Mouse (Mus musculus) C2C12 (cell line): ENCODE results near the gene Efna2. TPM values are rescaled to one million over a fixed set of nuclear protein-coding genes. Genes with fewer than 3 reads are reported as not detected.
A peak's percentile ranks its signal among the peaks of the same experiment; 100 is the strongest.

Experiments
- H3K27me3 ChIP-seq: one replicate; pipeline ENCODE4 v1.6.1; 2011; ENCODE audit not compliant: control insufficient read depth, insufficient read depth, insufficient read length
- H3K36me3 ChIP-seq: one replicate; pipeline ENCODE4 v1.6.1; 2011; ENCODE audit not compliant: control insufficient read depth, insufficient read depth
- H3K4me3 ChIP-seq: one replicate; pipeline ENCODE4 v1.5.1; 2011; ENCODE audit warnings: mild to moderate bottlenecking, control low read depth; ENCODE audit not compliant: poor library complexity, insufficient read depth, severe bottlenecking
- H3K79me2 ChIP-seq: one replicate; pipeline ENCODE4 v1.6.1; 2011; ENCODE audit not compliant: control insufficient read depth, insufficient read depth
- H3K79me3 ChIP-seq: one replicate; pipeline ENCODE4 v1.6.1; 2011; ENCODE audit warnings: low read depth, control low read depth
- H3ac ChIP-seq: one replicate; pipeline ENCODE3; 2011; ENCODE audit warnings: low read depth; ENCODE audit not compliant: control insufficient read depth, insufficient read length
- CEBPB ChIP-seq: IDR thresholded peaks from one replicate; pipeline ENCODE4 v1.6.1; 2011; ENCODE audit warnings: low read depth, mild to moderate bottlenecking, control low read depth, moderate library complexity
- CTCF ChIP-seq: IDR thresholded peaks from one replicate; pipeline ENCODE4 v1.5.1; 2011; ENCODE audit not compliant: control insufficient read depth, insufficient read depth, insufficient read length
- FOSL1 ChIP-seq: IDR thresholded peaks from one replicate; pipeline ENCODE4 v1.8.0; 2011; ENCODE audit warnings: mild to moderate bottlenecking, low read length; ENCODE audit not compliant: poor library complexity, insufficient read depth, severe bottlenecking
- MAX ChIP-seq: IDR thresholded peaks from one replicate; pipeline ENCODE4 v1.6.1; 2011; ENCODE audit warnings: mild to moderate bottlenecking, control low read depth
- MYOD1 ChIP-seq: IDR thresholded peaks from one replicate; pipeline ENCODE4 v1.6.1; 2011; ENCODE audit warnings: low read depth; ENCODE audit not compliant: control insufficient read depth, insufficient read length
- MYOG ChIP-seq: IDR thresholded peaks from one replicate; pipeline ENCODE4 v1.6.1; 2011; ENCODE audit not compliant: control insufficient read depth, insufficient read length; ENCODE audit errors: extremely low read depth
- USF1 ChIP-seq: IDR thresholded peaks from one replicate; pipeline ENCODE4 v1.6.1; 2011; ENCODE audit warnings: low read depth, mild to moderate bottlenecking, control low read depth, moderate library complexity
- polyA plus RNA-seq: library from polyadenylated mRNA; unstranded; fragments of >200 nt; fragmentation: generic; extraction: Trizol; gene quantifications from one replicate; pipeline ENCODE4 v1.2.1, GENCODE M21; 2012; ENCODE audit warnings: missing spikeins

Gene Efna2
- polyA plus RNA-seq, 1 experiment, result 3.2 TPM

DNA sequence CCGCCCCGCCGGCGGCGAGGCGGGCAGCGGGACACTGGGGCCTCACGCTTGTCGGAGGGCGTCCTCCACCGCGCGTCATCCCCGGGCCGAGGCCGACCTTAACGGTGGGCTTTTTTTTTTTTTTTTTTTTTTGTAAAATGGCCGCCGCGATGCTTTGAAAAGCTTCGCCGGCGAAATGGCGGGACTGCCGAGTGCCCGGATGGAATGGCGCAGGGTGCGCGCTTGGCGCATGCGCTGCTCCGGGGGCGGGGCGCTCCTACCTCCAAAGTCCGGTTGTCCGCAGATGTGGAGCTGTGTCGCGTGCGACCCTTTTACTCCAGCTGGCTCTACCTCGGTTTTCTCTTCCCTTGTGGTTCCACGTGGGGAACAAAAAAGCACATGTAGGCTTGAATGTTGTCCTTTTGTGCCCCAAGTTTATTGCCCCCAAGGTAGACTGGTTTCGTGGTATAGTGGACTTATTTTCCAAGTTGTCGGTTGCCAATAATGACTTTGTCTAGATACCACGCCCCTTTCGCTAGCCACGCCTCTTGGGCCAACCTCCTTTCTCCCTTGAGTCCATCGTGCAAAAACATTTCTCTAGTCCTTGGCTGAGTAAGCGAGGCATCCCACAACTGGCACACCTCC lies 11.1 kb upstream of the Efna2 start:
- Histone ChIP-seq H3K4me3 (peak overlapping the region; percentile 72), H3K79me2 (peaks cover 25% of the 10 kb centered on the region)
- TF ChIP-seq CEBPB (no peak), CTCF (no peak), MAX (peak; percentile 80), MYOG (no peak)

GRCm38 (mm10) chr10:80169070-80169469 lies 10.2 kb upstream of the Efna2 start:
- Histone ChIP-seq H3K79me2 (peaks cover 25% of the 10 kb centered on the region), H3K27me3 (no peaks in the 10 kb centered on the region), H3K4me3 (no peak overlapping the region), H3ac (no peak overlapping the region), H3K79me3 (peaks cover 13% of the 10 kb centered on the region), H3K36me3 (peaks cover 31% of the 10 kb centered on the region)
- TF ChIP-seq FOSL1, result no peak
- no peak for TF ChIP-seq USF1

More for the DNA sequence above, 11.1 kb upstream of the Efna2 start:
- Histone ChIP-seq H3K79me3 (peaks cover 13% of the 10 kb centered on the region), H3K36me3 (peaks cover 31% of the 10 kb centered on the region), H3ac (peak overlapping the region; percentile 50), H3K27me3 (no peaks in the 10 kb centered on the region)

GRCm38 (mm10) chr10:80169651-80170050 lies 9.6 kb upstream of the Efna2 start:
- TF ChIP-seq CTCF, result no peak
- no peak for TF ChIP-seq MYOG
- Histone ChIP-seq H3ac (no peak overlapping the region), H3K79me3 (peaks cover 13% of the 10 kb centered on the region), H3K36me3 (peaks cover 31% of the 10 kb centered on the region), H3K4me3 (no peak overlapping the region), H3K79me2 (peaks cover 25% of the 10 kb centered on the region), H3K27me3 (no peaks in the 10 kb centered on the region)

DNA sequence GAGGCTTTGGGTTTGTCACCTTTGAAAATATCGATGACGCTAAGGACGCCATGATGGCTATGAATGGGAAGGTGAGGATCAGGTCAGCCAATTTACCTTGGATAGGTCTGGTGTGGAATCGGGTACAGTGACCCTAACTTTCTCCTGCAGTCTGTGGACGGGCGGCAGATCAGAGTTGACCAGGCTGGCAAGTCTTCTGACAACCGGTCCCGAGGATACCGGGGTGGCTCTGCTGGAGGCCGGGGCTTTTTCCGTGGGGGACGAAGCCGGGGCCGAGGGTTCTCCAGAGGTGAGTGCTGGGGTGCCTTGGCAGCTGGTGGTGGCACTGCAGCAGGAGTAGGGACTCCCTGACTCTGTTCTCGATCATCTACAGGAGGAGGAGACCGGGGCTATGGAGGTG lies 9.2 kb upstream of the Efna2 start:
- Histone ChIP-seq H3K79me2 (peaks cover 25% of the 10 kb centered on the region), H3K27me3 (no peaks in the 10 kb centered on the region), H3K36me3 (peaks cover 31% of the 10 kb centered on the region), H3K4me3 (no peak overlapping the region), H3ac (no peak overlapping the region), H3K79me3 (peaks cover 13% of the 10 kb centered on the region)
- TF ChIP-seq MYOG, result no peak
- no peak for TF ChIP-seq CTCF
- no peak for TF ChIP-seq MYOD1
- TF ChIP-seq FOSL1, result no peak
- TF ChIP-seq USF1, result no peak
- TF ChIP-seq MAX, result no peak
- TF ChIP-seq CEBPB, result no peak

DNA sequence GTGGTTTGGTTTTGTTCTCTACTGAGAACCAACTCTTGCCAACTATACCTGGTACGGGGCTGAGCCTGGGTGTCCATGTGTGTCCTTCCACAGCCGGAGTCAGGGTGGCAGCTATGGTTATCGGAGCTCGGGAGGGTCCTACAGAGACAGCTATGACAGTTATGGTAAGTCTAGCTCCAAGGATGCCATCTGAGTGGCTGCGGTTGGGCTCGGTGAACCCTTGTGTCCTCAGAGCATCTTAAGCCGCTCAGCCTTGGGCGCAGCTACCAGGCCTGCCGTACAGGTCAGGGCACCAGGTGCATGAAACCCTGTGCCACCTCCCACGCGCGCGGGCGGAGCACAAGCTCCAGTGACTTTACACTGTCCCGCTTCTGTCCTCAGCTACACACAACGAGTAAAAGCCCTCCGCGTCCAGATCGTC lies 8.7 kb upstream of the Efna2 start:
- TF ChIP-seq CTCF, result no peak
- no peak for TF ChIP-seq MYOD1
- no peak for TF ChIP-seq FOSL1
- TF ChIP-seq USF1, result no peak
- H3K4me3 ChIP-seq, result no peak overlapping the region

DNA sequence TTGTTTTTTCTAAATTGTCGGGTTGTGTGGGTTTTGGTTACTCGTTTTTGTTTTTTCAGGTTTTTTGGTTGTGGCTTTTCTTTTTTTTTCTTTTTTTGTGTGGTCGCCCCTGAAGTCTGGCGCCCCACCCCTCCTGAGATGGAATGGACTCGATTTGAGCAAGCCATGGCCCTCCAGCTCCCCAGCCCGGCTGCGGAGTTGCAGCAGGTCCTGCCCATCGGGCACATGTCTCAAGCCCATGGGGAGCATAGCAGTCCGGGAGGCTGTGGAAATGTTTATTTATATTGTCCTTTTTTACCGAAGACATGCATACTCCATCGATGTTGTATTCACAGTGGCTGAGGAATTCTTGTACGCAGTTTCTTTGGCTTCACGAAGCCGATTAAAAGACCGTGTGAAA lies 8.0 kb upstream of the Efna2 start:
- peaks cover 31% of the 10 kb centered on the region for H3K36me3 ChIP-seq
- TF ChIP-seq CEBPB (no peak), USF1 (no peak), CTCF (no peak), MAX (no peak), MYOD1 (no peak), MYOG (no peak), FOSL1 (no peak)
- H3K79me3 ChIP-seq, result peaks cover 13% of the 10 kb centered on the region
- peaks cover 25% of the 10 kb centered on the region for H3K79me2 ChIP-seq
- H3K27me3 ChIP-seq, result no peaks in the 10 kb centered on the region
- H3ac ChIP-seq, result no peak overlapping the region
- no peak overlapping the region for H3K4me3 ChIP-seq

More for the DNA sequence above, 8.7 kb upstream of the Efna2 start:
- H3K79me2 ChIP-seq, result peaks cover 25% of the 10 kb centered on the region
- peaks cover 31% of the 10 kb centered on the region for H3K36me3 ChIP-seq
- no peaks in the 10 kb centered on the region for H3K27me3 ChIP-seq
- H3ac ChIP-seq, result no peak overlapping the region
- peaks cover 13% of the 10 kb centered on the region for H3K79me3 ChIP-seq
